Mouse (Mus musculus) cortical plate, adult 2 months (tissue): ENCODE data around the gene Fxyd7. TPM values are rescaled to one million over a fixed set of nuclear protein-coding genes. Genes with fewer than 3 reads are reported as not detected.

Experiments
- H3K27ac ChIP-seq: fragments of 200-500 bp; 2 replicates; pipeline ENCODE4 v1.5.1; 2012; ENCODE audit warnings: low read length, control low read depth, inconsistent platforms; ENCODE audit not compliant: insufficient read depth
- H3K4me1 ChIP-seq: fragments of 200-500 bp; 2 replicates; pipeline ENCODE4 v1.6.1; 2011; ENCODE audit warnings: low read length; ENCODE audit not compliant: control insufficient read depth, insufficient read depth
- H3K4me3 ChIP-seq: fragments of 200-500 bp; 2 replicates; pipeline ENCODE4 v1.5.1; 2011; ENCODE audit warnings: mild to moderate bottlenecking, low read length, control low read depth; ENCODE audit not compliant: insufficient read depth
- CTCF ChIP-seq: fragments of 200-500 bp; IDR thresholded peaks from 2 replicates; pipeline ENCODE4 v1.5.1; 2011; ENCODE audit warnings: mild to moderate bottlenecking, control low read depth, low read length; ENCODE audit not compliant: insufficient read depth; ENCODE audit errors: extremely low read depth
- POLR2A ChIP-seq: fragments of 200-500 bp; IDR thresholded peaks from 2 replicates; pipeline ENCODE4 v1.6.1; 2011; ENCODE audit warnings: mild to moderate bottlenecking, low read length, control low read depth; ENCODE audit not compliant: insufficient read depth; ENCODE audit errors: extremely low read depth
- polyA plus RNA-seq: library from polyadenylated mRNA; depleted of rRNA; stranded (reverse); fragments of >200 nt; gene quantifications from 2 replicates; pipeline ENCODE4 v1.2.3, GENCODE M21; 2012; rRNA removed

Fxyd7 gene
- 378 and 426 TPM in 2 replicates for polyA plus RNA-seq

GRCm38 (mm10) chr7:31051321-31052021, at the start of gene Fxyd7:
Gene Fxyd7 (minus strand): TSS chr7:31051467.
- TF ChIP-seq CTCF (no peak), POLR2A (no peak)
- peak within 1 kb of the TSS; percentile 83 for H3K27ac ChIP-seq
- H3K4me3 ChIP-seq, result peak within 1 kb of the TSS; percentile 85
- H3K4me1 ChIP-seq, result no peaks in the 10 kb centered on the region; the same call in 1 of the 2 replicates

- Histone ChIP-seq H3K4me3 (no peak overlapping the region), H3K4me1 (0 out of 2 replicates have a peak, but pooled peaks cover 2% of the 10 kb centered on the region), H3K27ac (no peak overlapping the region)
- TF ChIP-seq CTCF (no peak), POLR2A (no peak)
Measured at GRCm38 (mm10) chr7:31100786-31101185, 49.5 kb upstream of the Fxyd7 start.

DNA sequence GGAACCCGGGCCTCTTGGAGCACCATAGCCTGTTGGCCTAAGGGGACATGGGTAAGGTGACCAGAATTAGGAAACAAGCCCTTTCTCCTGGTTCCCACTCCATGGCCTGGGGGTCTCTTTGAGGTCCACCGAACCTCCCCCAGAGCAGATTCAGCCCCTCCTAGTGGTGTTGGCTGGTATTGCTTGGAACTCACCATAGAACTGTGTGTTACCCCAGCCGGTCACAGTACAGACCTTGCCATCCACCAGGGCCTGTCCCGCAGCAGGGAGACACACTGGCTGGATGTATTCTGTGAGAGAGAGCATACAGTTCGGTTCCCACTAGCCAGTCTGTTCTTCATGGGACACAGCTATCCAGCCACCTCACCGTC, 48.3 kb upstream of the Fxyd7 start:
- no peak overlapping the region for H3K4me3 ChIP-seq
- H3K4me1 ChIP-seq, result no peaks in the 10 kb centered on the region
- TF ChIP-seq POLR2A (no peak), CTCF (no peak)
- H3K27ac ChIP-seq, result no peak overlapping the region

DNA sequence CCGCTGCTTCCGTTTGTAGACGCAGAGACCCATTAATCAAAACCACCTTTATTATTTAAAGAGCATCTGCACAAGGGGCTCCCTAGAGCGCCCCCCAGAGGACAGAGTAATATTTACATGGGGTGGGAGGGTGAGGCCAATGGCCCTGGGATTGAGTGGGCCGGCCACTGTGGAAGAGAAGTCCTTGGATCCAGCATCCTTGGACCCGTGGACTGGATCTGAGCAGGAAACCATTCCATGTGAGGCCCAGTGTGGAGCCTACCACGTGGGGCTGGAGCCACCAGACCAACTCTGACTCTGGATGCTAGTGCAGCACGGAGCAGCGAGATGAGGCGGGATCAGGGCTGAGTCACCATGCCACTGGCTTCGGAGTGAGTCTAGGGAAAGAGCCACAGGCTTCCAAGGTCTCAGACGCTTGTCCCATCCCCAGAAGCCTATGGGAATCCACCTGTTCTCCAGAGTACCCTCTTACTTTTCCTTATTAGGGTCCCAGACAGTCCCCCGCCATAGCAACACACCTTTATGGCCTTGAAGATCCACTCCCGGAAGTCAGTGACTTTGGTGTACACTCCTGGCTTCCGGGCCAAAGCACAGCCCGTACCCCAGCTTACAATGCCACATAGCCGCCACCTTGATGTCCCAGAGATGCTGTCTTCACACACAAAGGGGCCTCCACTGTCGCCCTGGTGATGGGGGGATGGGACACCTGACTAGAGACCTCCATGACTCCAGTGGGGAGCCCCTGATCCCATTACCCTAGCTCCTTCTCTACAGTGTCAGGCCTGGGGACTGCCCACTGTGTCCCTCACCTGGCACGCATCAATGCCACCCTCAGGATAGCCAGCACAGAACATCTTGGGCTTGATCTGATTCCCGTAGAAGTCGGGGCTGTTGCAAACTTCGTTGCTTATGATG, 47.7 kb upstream of the Fxyd7 start:
- no peaks in the 10 kb centered on the region for H3K4me1 ChIP-seq
- H3K4me3 ChIP-seq, result no peak overlapping the region
- TF ChIP-seq CTCF (no peak), POLR2A (no peak)
- no peak overlapping the region for H3K27ac ChIP-seq

DNA sequence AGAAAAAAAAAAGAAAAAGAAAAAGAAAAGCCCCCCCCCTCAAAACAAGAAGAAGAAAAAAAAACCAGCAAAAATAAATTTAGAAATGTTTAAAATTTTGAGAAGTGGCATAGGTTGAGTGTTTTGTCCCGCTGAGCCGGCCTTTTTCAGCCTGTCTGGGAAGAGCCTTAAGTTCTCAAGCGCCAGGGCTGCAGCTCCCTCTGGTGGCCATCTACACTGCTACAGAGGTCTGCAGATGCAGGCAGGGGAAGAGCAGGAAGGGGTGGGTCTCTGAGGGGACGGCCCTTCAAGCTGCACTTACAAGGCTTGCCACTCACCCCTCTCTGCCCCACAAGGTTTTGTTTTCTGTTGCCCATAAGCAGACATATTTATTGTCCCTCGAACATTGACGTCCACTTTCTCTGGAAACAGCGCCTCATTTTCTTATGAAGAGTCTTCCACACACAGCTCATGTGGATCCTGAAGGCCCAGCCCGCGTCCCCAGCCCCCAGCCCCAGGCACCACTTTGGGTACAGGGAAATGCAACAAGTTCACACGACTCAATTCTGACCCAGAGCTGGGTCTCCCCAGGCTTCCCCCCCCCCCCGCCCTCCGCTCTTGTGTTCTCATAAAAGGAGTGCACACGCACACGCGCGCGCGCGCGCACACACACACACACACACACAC, 46.4 kb upstream of the Fxyd7 start:
- no peak overlapping the region for H3K4me3 ChIP-seq
- TF ChIP-seq CTCF (peak; percentile 86), POLR2A (no peak)

GRCm38 (mm10) chr7:31096892-31097564, 45.8 kb upstream of the Fxyd7 start:
- TF ChIP-seq POLR2A (no peak), CTCF (no peak)
- Histone ChIP-seq H3K4me3 (no peak overlapping the region), H3K4me1 (no peaks in the 10 kb centered on the region), H3K27ac (no peak overlapping the region)

More for the DNA sequence above, 46.4 kb upstream of the Fxyd7 start:
- no peaks in the 10 kb centered on the region for H3K4me1 ChIP-seq
- H3K27ac ChIP-seq, result no peak overlapping the region

DNA sequence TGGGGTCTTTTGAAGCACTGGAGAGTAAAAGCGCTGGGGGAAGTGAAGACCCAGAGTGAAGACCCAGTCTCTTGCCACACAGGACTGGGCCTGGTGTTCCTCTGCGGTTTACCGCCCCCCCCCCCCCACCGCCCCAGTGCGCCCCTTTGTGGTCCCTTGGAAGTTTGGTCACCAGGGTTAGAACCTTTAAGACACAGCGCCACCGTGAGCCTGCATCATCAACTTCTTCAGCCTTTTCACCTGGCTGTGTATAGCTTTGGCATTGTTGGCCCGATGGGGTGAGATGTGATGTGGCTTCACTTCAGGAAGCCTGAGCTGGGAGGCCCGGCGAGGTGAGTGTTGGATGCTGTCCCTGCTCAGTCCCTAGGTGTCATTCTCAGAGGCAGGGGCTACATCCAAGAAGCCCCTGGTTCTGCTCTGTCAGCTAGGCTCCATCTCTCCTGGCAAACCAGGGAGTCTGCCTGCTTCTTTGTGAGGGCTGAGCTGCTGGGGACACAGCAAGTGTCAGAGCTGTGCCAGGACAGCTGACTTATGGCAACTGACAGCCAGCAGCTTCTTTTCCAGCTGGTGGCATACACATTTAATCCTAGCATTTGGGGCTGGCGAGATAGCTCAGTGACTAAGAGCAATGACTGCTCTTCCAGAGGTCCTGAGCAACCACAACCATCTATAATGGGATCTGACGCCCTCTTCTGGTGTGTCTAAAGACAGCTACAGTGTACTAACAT, 43.7 kb upstream of the Fxyd7 start:
- Histone ChIP-seq H3K4me1 (no peaks in the 10 kb centered on the region), H3K4me3 (no peak overlapping the region), H3K27ac (no peak overlapping the region)
- no peak for TF ChIP-seq POLR2A
- TF ChIP-seq CTCF, result peak; percentile 26; the same call in 1 of the 2 replicates

DNA sequence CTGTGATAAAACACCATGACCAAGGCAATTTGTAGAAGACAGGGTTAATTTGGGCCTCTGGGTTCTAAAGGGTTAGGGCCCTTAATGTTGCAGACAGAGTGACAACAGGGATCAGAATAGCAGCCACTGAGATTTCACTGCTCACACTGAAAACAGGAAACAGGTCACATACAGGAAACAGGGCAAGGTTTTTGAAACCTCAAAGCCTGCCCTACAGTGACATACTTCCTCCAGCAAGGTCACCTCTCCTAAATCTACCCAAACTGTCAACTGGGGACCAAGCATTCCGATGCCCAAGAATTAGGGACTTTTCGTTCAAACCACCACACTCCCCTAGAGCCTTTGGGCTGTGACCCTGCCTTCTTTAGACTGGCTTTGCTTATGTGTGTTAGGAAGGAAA, 38.5 kb upstream of the Fxyd7 start:
- Histone ChIP-seq H3K4me1 (no peaks in the 10 kb centered on the region), H3K27ac (no peak overlapping the region), H3K4me3 (no peak overlapping the region)
- no peak for TF ChIP-seq CTCF
- no peak for TF ChIP-seq POLR2A
